Mouse (Mus musculus) T-cell, adult 66 days (primary cell): ENCODE data around the gene Dzank1. TPM values are rescaled to one million over a fixed set of nuclear protein-coding genes. Genes with fewer than 3 reads are reported as not detected.

Experiments
- total RNA-seq, 2 experiments: library from RNA; stranded (reverse); gene quantifications; 3 replicates in 1 of 2; 4 replicates in 1 of 2; pipeline ENCODE4 v1.2.4; 2023

Dzank1 gene
- total RNA-seq: 1 to 10 TPM in 1 of 2 experiments, under 1 TPM in 1; 0.95 to 1.2 TPM

DNA sequence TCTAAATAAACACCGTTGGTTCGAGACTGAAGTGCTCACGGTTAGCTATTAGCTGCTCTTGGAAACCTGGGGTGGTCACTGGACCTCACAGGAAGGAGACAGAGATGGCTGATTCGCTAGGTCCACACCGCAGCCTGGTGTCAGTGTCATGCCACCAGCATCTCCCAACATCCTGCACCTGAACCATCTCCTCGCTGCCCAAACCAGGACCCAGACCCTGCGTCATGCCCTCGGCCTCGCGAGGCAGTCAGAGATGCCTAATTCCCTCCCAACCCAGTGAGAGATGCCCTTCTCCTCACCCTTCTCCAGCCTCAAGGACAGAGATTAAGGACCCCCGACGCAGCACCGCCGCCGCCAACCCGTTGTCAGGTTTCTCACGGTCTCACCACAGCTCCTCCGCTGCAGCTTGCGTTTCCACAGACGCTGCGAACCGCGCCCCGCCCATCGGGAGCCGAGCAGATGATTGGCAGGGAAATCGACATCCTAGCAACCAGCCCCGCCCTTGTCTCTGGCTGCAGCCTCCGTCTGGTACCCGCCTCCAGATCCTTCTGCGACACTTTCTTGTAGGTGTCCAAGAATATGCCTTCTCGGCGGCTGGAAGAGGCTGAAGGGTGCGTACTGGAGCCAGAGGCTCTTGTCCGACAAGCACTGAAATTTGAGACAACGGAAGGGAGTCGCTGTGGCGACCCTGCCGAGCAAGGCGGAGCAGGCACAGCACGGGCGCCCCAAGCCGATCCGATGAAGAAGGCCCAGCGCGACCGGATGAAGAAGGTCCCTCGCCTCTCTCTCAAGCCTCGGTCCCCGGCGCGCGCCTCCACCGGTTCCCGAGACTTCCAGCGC lies at the start of gene Dzank1, which contains the start of gene Polr3f:
Dzank1 (minus strand) TSS at position 434 of the 840 bp plus-strand sequence.
Polr3f (plus strand) TSS at position 738 of the 840 bp plus-strand sequence.

DNA sequence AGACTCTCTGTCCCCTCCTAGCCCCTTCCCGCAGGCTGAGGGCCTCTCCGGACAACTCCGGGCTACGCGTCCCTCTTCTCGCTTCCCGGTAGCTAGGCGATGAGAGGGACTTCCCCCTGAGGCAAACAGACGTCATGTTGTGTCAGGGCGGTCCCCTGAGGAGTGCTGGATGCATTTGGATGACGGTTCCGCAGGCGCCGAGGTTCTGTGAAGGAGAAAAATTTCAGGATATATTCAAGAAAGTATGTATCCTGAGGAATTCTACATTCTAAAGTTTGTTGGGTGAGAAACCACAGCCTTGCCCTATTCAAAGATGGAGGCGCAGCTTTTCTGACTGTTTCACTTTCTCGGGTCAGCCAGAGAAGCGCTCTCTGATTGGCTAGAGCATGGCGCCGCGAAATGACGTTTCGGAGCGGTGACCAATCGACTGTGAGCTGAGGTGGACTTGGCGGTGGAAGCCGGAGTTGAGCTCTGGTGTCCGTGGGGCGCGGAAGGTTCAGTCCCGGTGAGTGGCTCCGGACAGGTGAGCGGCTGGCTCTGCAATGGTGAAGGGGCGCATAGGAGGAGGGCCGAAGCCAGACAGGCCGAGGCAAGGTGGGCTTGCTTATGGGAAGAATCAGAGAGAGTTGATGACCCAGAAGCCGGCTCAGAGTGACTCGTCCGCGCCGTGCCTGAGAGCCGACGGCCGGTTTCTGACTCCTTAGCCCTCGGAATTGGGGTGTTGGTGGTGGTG lies 28.8 kb upstream of the Dzank1 start, which contains the start of gene Sec23b:
Sec23b (plus strand) TSS at position 410 of the 733 bp plus-strand sequence.

DNA sequence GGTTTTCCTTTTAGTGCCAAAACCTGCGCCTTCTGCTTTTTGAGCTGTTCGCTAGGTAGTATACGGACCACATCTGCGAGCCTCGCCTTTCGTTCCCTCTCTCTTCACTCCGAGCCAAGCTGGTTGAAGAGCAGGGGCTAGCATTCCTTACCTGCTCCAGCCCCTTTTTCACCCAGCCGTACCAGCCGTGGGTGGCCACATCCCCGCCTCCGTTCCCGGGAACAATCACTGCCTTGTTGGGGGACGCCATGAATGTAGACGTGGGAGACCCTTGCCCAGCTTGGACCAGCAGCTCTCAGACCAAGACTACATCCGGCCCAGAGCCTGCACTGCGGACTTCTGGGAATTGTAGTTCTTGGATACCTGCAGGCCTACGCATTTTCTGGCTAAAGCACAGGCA lies 23.3 kb upstream of the Dzank1 start, which contains the start of gene Rbbp9:
Rbbp9 (minus strand) TSS at position 341 of the 400 bp plus-strand sequence.

Other genes starting within 250 kb of the Dzank1 start
- gene Ovol2, start 195.3 kb downstream of the Dzank1 start, total RNA-seq: not detected
- gene Kat14, start 158.4 kb downstream of the Dzank1 start, total RNA-seq: 10 to 100 TPM; 31.7 to 39.6 TPM
- 10 to 100 TPM in 1 of 2 experiments, 1 to 10 TPM in 1; 3.9 to 12.6 TPM for gene Pet117, start 158.4 kb downstream of the Dzank1 start, total RNA-seq
- 10 to 100 TPM; 38.0 to 39.1 TPM for gene Polr3f, start 304 bp upstream of the Dzank1 start, total RNA-seq
- 1 to 10 TPM; 4.5 to 4.8 TPM for gene Rbbp9, start 23.5 kb upstream of the Dzank1 start, total RNA-seq
- gene Sec23b, start 28.8 kb upstream of the Dzank1 start, total RNA-seq: 10 to 100 TPM; 62.4 to 65.3 TPM
- gene Smim26, start 66.6 kb upstream of the Dzank1 start, total RNA-seq: 10 to 100 TPM; 25.4 to 27.2 TPM
- 10 to 100 TPM; 24.4 to 29.2 TPM for gene Dtd1, start 72.5 kb upstream of the Dzank1 start, total RNA-seq